Mouse (Mus musculus): ENCODE data around the gene Fosb.

- TF ChIP-seq CTCF (IDR thresholded peaks at IDR 0.05) (no peak), EP300 (IDR thresholded peaks at IDR 0.05) (no peak)
Observed at GRCm38 (mm10) chr7:19256567-19256966, 53.3 kb downstream of the Fosb start.
